Mouse (Mus musculus) erythroid progenitor cell, adult 5-6 weeks (primary cell): ENCODE data around the gene Pnpla5. TPM values are rescaled to one million over a fixed set of nuclear protein-coding genes. Genes with fewer than 3 reads are reported as not detected.
"Not testable (repeated sequence)": the region's sequence is repeated elsewhere in the genome, so short reads cannot be mapped to it uniquely, and the experiment has no call there.

ENCODE experiments used
- ATAC-seq: replicated peaks from 2 replicates; pipeline ENCODE4 v1.8.0; 2016; ENCODE audit warnings: moderate number of reproducible peaks, mild to moderate bottlenecking, moderate TSS enrichment, inconsistent platforms; ENCODE audit not compliant: poor library complexity, low FRiP score, severe bottlenecking
- total RNA-seq, 2 experiments: library from RNA; stranded (forward) in 1 of 2; stranded (reverse) in 1 of 2; fragments of 150-400 nt in 1 of 2; fragments of 186-747, 209-891 nt in 1 of 2; gene quantifications; 2 replicates each; pipeline versions ENCODE4 v1.2.3 to v1.2.4; 2015 to 2017; ENCODE audit warnings: low replicate concordance in 2 of 2

The Pnpla5 gene
- total RNA-seq, 2 experiments from 2014 or later = not detected

DNA sequence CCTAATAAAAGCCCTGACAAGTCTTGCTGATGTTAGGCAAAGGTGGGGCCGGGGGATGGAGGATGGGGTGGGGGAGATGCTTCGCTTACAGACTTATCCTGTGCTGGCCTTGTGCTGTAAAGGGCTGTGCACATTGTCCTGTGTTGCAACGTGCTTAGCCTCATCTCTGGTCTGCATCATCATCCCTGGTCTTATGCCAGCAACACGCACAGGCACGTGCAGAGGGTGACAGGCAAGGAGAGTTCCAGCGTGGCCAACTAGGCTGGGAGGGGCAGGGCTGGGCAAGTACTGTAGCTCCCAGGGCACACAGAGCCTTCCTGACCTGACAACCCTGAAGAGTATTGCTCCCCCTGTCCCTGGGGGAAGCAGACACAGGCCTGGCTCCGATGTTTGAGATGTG lies 1.9 kb downstream of the Pnpla5 start:
- ATAC-seq = no peak

GRCm38 (mm10) chr15:84120612-84121011 lies 2.4 kb downstream of the Pnpla5 start:
- ATAC-seq = no peak

DNA sequence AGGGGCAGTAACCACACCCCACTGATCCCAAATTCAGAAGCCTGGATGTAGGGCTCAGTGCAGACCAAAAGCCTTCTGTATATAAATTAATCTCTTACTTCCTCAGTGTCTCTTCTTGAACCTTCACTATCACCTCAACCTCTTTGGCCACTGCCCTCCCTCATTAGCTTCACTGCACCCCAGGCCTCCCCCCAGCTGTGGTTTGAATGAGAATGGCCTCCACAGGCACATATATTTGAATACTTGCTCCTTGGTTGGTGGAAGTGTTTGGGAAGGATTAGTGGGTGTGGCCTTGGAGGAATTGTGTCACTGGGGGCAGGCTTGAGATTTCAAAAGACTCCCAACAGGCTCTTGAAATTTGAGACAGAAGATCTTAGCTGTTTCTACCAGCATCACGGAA lies 6.5 kb downstream of the Pnpla5 start:
- ATAC-seq = no peak

- ATAC-seq = no peak
Measured at GRCm38 (mm10) chr15:84115727-84116126, 7.2 kb downstream of the Pnpla5 start.

DNA sequence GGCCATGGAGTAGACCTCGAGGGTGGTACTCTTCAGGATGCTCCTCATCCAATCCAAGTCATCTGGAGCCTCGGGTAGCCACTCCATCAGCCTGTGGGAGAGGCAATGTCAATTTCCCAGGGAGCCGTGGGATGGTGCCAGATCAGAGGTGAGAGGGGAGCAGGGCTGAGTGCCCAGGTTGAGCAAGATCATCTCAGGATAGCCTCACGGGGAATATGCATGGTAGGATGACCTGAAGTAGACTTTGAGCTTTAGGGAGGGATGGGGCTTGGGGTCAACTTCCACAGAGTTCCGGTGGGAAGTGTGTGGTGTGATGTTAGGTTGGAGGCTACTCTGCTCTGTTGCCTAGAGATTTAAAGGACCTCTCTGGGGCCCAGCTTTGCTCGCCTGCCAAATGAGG lies 9.1 kb downstream of the Pnpla5 start:
- no peak for ATAC-seq

DNA sequence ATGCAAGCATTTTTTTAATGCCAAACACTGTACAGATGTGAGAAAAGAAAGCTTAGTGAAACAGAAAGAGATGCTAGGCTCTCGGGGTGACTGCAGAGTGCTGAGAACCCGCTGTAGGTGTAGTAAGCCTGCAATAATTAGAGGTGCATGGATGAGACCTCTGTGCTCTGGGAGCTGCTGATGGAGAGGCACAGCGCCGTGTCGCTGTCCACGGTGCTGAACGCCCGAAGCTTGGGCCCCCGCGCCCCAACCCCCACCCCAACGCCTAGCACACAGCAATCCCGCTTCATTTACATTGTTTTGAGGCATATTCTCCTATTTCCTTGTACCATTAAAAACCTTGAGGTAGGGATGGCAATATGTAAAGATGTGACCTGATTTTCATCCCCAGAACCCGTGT lies 14.1 kb downstream of the Pnpla5 start:
- no peak for ATAC-seq

GRCm38 (mm10) chr15:84105924-84106500 lies 17.0 kb downstream of the Pnpla5 start:
- no peak for ATAC-seq

- no peak for ATAC-seq
Measured at GRCm38 (mm10) chr15:84105105-84105923, 17.7 kb downstream of the Pnpla5 start, which contains the start of gene Sult4a1. Sult4a1 (minus strand) TSS chr15:84105754.

DNA sequence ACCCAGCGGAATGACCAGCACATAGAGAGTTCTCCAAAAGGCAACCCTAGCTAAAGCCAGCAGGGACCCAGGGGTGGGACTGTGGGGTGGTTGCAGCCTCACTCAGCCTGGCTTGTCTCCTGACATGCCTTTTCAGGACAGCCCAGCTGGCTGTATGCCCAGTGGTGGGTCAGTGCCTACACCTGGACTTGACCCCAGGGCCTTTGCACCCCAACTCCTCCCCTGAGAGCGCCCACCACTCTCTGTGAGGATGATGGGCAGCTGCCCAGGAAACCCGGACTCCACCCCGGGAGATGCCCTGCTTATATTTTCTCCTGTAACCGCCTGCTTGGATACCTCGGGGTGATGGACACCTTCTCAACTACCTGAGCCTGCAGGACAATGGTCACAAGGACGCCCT lies 18.3 kb downstream of the Pnpla5 start:
- no peak for ATAC-seq

DNA sequence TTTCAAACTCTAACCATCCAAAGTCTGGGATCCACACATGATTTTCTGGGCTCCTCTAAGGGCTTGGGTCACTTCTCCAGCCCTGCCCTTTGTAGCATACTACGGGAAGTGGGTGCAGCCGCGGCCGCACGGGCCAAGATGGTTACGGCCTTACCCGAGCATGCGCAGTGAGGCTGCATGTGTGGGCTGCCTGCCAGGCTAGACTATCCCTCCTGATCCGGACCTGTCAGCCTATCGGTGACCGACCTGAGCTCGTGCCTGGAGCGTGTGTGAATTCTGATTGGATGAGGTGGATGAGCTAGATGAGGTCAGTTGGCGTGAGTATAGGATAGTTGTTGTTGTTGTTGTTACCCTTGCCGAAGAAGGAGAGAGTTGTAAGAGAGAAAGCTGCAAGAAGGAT lies 25.4 kb downstream of the Pnpla5 start:
- ATAC-seq = not testable (repeated sequence)

DNA sequence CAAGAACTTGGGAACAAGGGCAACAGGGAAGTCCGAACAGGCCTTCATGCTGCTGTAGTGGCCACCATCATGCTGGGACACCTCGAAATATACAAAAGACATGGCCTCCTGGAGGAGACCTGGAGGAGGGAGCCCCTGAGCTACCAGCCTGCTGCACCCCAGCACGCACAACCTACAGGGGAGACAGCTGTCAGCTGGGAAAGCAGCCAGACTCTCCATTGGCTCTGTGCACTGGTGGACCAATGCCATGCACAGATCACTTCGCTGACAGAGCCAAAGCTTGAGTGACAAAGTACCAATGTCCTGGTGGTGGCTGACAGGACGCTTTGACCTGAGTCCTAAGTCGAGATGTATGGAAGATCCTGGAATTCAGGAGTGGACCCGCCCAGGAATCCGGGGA lies 26.9 kb downstream of the Pnpla5 start:
- ATAC-seq = no peak

- ATAC-seq = no peak
Measured at GRCm38 (mm10) chr15:84094921-84095320, 28.1 kb downstream of the Pnpla5 start.

- ATAC-seq = no peak
Measured at GRCm38 (mm10) chr15:84086775-84087174, 36.2 kb downstream of the Pnpla5 start.

- ATAC-seq = no peak
Measured at GRCm38 (mm10) chr15:84086364-84086763, 36.6 kb downstream of the Pnpla5 start.

GRCm38 (mm10) chr15:84080069-84080468 lies 42.9 kb downstream of the Pnpla5 start:
- no peak for ATAC-seq

- ATAC-seq = no peak
Measured at GRCm38 (mm10) chr15:84079519-84079918, 43.5 kb downstream of the Pnpla5 start.

DNA sequence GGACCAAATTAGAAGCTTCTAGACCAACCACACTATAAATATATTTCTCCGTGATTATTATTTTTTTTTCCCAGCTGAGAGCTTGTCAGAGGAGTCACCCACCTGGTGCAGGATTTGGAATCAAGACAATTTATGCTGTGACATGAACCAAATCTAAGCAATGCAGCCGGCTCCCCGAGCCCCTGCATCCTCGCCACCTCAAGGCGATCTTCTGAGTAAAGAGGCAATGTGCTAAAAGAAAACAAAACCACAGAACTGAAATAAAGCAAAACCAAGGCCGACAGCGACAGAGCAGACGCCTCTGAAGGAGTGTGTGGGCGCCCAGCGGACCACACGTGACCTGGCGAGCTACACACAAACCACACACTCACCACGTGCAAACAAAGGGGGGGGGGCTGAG lies 44.3 kb downstream of the Pnpla5 start:
- no peak for ATAC-seq

DNA sequence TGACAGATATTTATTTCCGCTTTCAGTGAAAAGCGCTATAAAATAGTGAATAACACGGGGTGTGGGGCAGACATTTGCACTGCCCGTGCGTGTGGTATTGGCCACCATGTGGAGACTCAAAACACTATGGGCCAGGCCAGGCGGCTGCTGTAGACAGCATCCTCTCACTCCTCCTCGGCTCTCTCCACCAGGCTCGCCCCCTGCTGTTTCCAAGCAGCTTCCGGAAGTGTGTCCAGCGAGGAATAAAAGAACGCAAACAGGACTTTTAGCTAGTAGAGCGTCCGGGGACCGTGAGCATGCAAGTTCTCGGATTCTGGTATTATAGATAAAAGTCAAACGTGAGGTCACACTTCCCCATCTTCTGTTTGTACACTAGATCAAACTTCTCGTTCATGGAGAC lies 45.8 kb downstream of the Pnpla5 start:
- ATAC-seq = no peak

- no peak for ATAC-seq
Measured at GRCm38 (mm10) chr15:84074705-84075185, 48.2 kb downstream of the Pnpla5 start.

GRCm38 (mm10) chr15:84073911-84074704 lies 48.9 kb downstream of the Pnpla5 start:
- no peak for ATAC-seq

DNA sequence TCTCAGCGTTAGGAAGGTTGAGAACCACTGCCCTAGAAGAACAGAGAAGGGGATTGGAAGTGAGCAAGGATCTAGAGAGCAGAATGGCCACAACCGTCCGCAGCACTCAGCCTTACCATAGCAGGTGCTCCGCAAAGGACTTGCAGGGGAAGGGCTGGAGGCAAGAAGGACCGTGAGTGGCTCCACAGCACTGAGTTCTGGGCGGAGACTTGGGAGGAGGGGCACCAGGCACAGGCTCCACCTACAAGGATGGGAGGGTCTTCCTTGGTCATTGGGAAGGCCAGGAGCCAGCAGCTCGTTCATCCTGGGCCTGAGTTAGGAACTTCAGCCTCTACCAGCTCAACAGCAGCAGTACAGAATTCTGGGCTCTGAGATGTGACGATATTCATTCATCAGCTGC lies 49.9 kb downstream of the Pnpla5 start:
- ATAC-seq = no peak
